Mouse (Mus musculus) liver, embryonic 14.5 days (tissue): ENCODE measurements around the gene Pigu.

Source experiments
- CTCF ChIP-seq: IDR thresholded peaks from 2 replicates; pipeline ENCODE4 v1.5.1; 2016; ENCODE audit warnings: antibody characterized with exemption, low read depth, control low read depth
- EP300 ChIP-seq: IDR thresholded peaks from 2 replicates; pipeline ENCODE4 v1.6.1; 2016; ENCODE audit warnings: antibody characterized with exemption, low read depth

GRCm38 (mm10) chr2:155385731-155386533, 28.7 kb upstream of the Pigu start:
- TF ChIP-seq EP300 (no peak), CTCF (no peak)
